Mouse (Mus musculus) hematopoietic stem cell, adult 5-6 weeks (primary cell): ENCODE results near the gene Zic5. TPM values are rescaled to one million over a fixed set of nuclear protein-coding genes. Genes with fewer than 3 reads are reported as not detected.

ENCODE experiments used
- ATAC-seq, 2 experiments: fragments of 125-278 bp in 1 of 2; replicated peaks in 1 of 2; 2 replicates each; pipeline ENCODE4 v1.8.0; 2016 to 2017; ENCODE audit warnings: inconsistent platforms in 2 of 2, mild to moderate bottlenecking in 2 of 2, moderate number of reproducible peaks in 2 of 2, low read depth in 1 of 2, moderate TSS enrichment in 1 of 2; ENCODE audit not compliant: low FRiP score in 2 of 2, poor library complexity in 2 of 2, severe bottlenecking in 2 of 2, insufficient read depth in 1 of 2, low TSS enrichment in 1 of 2
- total RNA-seq: library from RNA; stranded (forward); fragments of 172-1452, 232-1000 nt; gene quantifications from 2 replicates; pipeline ENCODE4 v1.2.3, GENCODE M21; 2017

The Zic5 gene
- total RNA-seq, 1 experiment from 2014 or later: not detected

DNA sequence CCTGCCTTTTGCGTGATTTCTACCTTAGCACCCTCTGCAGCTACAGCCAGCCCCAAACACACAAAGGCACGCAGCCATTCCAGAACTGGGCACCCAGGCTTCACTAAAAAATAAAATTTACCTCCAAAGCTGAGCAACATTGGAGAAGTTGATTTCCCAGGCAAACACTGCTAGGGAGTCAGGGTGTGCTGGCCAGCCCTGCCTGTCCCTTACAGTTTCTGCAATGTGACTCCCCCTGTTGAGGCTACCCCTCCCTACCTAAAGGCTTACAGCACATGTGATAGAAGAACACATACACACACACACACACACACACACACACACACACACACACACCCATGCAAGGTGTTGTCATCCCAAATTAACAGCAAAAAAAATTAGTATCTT lies 51.9 kb downstream of the Zic5 start:
- no peak for ATAC-seq

DNA sequence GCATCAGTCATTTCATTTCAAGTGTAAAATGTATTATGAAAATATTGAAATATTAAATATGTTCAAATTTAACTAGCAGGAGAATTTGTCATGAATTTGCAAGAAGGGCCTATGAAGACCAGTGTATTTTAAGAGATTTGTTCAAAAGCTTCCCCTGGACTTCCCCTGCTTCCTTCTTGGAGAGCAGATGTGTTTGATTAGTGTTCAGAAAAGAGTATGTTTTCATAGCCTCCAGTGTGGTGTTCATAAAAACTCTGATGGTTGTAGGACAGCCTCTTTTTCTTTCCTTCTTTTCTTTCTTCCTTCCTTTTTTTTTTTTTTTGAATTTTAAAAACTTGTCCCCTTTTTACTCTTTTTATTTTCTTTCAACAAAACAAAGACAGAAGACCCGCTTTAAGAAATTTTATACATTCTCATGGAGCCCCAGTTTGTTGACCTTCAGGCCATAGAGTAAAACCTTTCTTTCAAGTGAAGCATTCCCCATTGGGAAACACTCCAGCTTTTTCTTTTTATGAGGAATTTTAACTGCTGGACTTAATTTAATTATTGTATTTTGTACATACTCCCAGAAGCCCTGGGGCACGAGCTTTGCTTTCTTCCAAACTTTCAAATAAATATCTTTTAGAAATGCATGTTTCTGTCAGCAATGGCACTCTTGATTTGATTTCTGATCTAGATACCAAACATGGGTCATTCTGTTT lies 52.5 kb downstream of the Zic5 start:
- ATAC-seq: no peak

Other genes starting within 250 kb of the Zic5 start
- gene Gm5089, start 14.6 kb downstream of the Zic5 start, total RNA-seq: not detected in 2 replicates
- gene Zic2, start 9.8 kb upstream of the Zic5 start, total RNA-seq: not detected in 2 replicates
- gene Gm10837, start 24.9 kb upstream of the Zic5 start, total RNA-seq: not detected in 2 replicates
- 37.0 and 44.5 TPM in 2 replicates for gene Pcca, start 68.6 kb upstream of the Zic5 start, total RNA-seq